In the genomic region with DNA sequence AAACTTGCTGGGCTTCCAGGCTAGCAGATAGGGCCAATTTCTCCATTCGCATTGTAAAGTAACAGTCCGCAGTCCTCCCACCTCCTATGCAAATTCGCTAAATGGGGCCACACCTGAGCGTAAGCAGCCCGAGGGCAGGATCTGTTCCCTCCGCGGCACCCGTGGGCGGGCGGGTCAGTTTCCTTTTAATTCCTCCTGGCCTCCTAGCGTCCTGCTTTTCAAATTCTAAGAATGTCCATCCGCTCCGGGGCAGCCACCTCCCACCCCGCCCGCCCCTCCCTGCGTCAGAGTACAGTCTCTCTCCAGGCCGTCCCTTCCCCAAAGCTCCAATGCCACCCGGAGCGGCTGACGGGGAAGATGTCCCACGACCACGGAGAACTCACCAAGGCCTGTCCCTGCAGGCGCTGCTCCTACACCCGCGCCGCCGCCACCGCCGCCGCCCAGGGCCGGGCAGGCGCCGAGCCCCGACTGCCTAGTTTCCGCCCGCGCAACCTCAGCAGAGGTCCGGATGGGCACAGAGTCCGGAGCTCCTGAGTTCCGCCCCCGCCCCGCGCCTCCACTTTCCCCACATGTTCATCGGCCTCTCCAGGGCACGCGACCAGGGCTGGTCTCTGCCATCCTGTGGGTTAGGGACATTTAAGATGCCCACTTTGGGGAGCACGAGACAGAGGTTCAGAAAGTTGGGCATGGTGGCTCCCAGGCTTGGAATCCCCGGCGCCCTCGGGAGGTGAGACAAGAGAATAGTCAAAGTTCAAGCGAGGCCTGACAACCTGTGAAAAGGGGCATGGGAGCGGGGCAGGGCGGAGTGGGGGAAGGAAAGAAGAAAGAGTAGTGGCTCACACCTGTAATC, we compare ENCODE assay signal across 1 mouse cellular context.
A peak's percentile ranks its signal among the peaks of the same experiment; 100 is the strongest.
TF ChIP-seq lines count a peak whose summit lies in the region.

No protein-coding gene starts in this region.

TF ChIP-seq in MEL, 35 proteins besides CTCF, POLR2A, EP300 and RAD21:
- TF ChIP-seq NRF1 (IDR thresholded peaks at IDR 0.05; ENCODE audit: insufficient read depth, low read depth, low read length, poor library complexity, severe bottlenecking) = peak; percentile 57; the same call in 1 of the 2 replicates
- peak; percentile 59; the same call in 1 of the 2 replicates for TF ChIP-seq KAT2A (conservative IDR thresholded peaks at IDR 0.05; ENCODE audit: low read depth, low read length)
- TF ChIP-seq POLR2AphosphoS2 (IDR thresholded peaks at IDR 0.05; ENCODE audit: low read length) = peak; percentile 83
- no peak for TF ChIP-seq ZNF384 (IDR thresholded peaks at IDR 0.05; ENCODE audit: low read depth, low read length)
- peak; percentile 85 for TF ChIP-seq MAZ (IDR thresholded peaks at IDR 0.05; ENCODE audit: low read depth, low read length)
- TF ChIP-seq HCFC1 (IDR thresholded peaks at IDR 0.05; ENCODE audit: low read depth, low read length) = peak; percentile 89
- peak; percentile 83 for TF ChIP-seq MAX (IDR thresholded peaks at IDR 0.05; ENCODE audit: low read length)
- peak; percentile 87 for TF ChIP-seq SIN3A (IDR thresholded peaks at IDR 0.05; ENCODE audit: low read length)
- TF ChIP-seq BHLHE40 (IDR thresholded peaks at IDR 0.05; ENCODE audit: borderline replicate concordance, low read depth, low read length) = peak; percentile 79; the same call in 1 of the 2 replicates
- TF ChIP-seq ZMIZ1 (IDR thresholded peaks at IDR 0.05; ENCODE audit: low read depth, low read length) = peak; percentile 90
- peak; percentile 87 for TF ChIP-seq NELFE (IDR thresholded peaks at IDR 0.05; ENCODE audit: low read depth, low read length)
- TF ChIP-seq TBP (IDR thresholded peaks at IDR 0.05; ENCODE audit: low read depth, low read length) = peak; percentile 75
- TF ChIP-seq MXI1 (IDR thresholded peaks at IDR 0.05; ENCODE audit: low read depth, low read length) = peak; percentile 86
- no peak for TF ChIP-seq E2F4 (IDR thresholded peaks at IDR 0.05; ENCODE audit: borderline replicate concordance, low read depth, low read length)
- peak; percentile 59 for TF ChIP-seq ELF1 (IDR thresholded peaks at IDR 0.05; ENCODE audit: low read depth, low read length)
- peak; percentile 16; the same call in 1 of the 2 replicates for TF ChIP-seq RCOR1 (IDR thresholded peaks at IDR 0.05; ENCODE audit: low read depth, low read length)
- TF ChIP-seq TCF12 (IDR thresholded peaks at IDR 0.05; ENCODE audit: low read depth, low read length) = peak; percentile 87
- no peak for TF ChIP-seq CHD2 (IDR thresholded peaks at IDR 0.05; ENCODE audit: low read length)
- no peak for TF ChIP-seq USF2 (IDR thresholded peaks at IDR 0.05; ENCODE audit: borderline replicate concordance in 1 of 2, insufficient read depth in 1 of 2, low read depth in 1 of 2, low read length in 2 of 2)
- no peak for TF ChIP-seq JUND (IDR thresholded peaks at IDR 0.05; ENCODE audit: low read depth, low read length)
- peak; percentile 46; the same call in 1 of the 2 replicates for TF ChIP-seq USF1 (IDR thresholded peaks at IDR 0.05; ENCODE audit: low read depth, low read length)
- TF ChIP-seq GABPA (IDR thresholded peaks at IDR 0.05; ENCODE audit: low read depth, low read length) = 0 out of 2 replicates have a peak, but pooled peaks have one; percentile 10
- TF ChIP-seq ETS1 (IDR thresholded peaks at IDR 0.05; ENCODE audit: low read depth, low read length) = no peak; the same call in 1 of the 2 replicates
- TF ChIP-seq POLR2AphosphoS5 (IDR thresholded peaks at IDR 0.05; ENCODE audit: borderline replicate concordance, low read depth, low read length) = no peak
